Mouse (Mus musculus): Measurements from ENCODE around the gene Prkaca.

The Prkaca gene

DNA sequence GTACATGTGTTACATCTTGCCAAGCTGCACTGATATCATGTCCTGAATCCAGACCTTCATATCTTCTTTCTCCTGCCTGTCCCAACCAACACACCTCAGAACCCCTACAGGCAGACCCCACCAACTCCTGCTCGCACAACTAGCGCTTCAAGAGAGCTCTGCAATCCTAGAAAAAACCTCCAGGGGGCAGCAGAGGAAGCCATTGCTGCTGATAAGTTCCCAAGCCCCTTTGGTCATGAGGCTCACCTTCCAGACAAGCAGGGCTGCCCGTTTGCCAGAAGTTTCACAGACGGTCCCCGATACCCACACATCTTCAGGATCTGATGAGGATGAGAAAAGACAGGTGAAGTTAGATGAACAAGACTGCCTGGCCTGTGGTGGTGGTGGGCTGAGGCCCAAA, 66.3 kb downstream of the Prkaca start:
- peak; percentile 69 for DNase-seq (ENCODE audit: low spot score)

DNA sequence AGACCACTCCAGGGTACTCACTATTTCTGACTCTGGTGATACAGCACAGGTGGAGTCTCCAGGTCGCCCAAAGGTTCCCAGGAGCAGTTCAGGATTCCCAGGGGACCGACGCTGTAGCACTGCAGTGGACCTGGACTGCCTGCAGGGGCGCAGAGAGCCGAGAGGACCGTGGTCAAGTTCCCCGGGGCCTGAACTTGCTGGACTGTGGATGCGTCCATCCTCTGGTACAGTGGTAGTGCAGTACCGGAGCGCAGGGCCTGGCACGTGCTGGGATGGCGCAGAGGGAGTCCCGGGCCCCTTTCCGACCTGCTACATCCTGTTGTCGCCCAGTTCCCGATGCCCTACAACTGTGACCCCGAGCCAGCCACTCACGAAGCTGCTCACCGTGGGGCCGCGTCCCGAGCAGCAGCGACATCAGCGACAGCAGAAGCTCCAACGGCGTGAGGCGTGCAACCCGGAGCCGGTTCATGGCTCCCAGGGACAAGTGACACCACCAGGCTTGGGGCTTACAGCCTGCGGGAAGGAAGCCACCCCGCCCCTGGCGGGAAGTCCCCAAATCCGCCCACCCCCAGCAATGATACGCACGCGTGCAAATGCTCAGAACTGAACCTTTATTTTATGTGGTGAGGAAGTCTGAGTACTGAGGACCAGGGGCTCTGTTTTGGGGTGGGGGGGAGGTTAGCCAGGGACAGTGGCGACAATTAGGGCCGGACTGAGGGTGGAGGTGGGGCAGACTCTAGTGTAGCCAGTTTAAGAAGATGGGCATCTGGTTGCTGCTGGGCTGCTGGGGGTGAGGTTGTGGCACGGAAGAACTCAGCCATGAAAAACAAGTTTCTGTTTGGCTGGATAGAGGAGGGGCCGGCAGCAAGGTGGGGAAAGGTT, 69.5 kb downstream of the Prkaca start, which contains the start of gene Il27ra:
Gene Il27ra (minus strand): TSS at position 524 of the 882 bp plus-strand sequence.
- peak; percentile 55 for DNase-seq (ENCODE audit: low spot score)

DNA sequence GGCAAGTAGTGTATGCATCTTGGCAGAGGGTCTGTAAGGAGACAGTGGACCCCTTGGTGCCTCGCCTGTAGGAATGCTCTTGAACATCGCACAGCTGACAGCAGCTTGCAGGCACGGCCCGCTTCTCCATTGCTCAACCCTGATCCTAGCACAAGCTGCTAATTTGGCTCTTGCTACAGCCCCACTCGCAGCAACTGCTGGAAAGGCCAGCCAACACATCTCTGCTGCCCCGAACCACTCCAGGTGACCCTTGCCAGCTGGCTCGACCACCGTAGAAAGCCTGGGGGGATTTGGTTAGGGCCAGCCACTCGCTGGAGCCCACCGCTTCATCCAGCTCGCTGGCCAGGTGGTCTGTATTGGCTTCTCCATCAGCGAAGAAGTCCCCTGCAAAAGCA, 70.2 kb downstream of the Prkaca start:
- no peak for DNase-seq (ENCODE audit: low spot score)

DNA sequence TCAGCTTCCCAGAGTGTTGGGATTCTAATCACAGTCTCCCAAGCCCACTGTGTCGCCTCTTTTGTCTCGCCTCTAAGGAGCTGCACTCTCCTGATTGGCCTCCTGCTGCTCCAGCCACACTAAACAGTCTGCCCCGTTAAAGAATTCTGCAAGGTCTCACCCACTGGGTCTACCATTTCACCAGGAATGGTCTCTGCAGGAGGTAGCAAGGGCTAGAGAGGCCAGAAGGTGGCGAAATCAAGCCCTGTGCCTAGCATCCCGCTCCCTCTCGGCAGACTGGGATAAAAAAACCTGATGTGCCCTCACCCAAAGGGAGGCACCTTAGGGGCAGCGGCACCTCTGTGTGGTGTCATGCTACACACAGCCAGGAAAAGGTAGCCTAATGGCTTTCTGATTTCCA, 71.3 kb downstream of the Prkaca start:
- no peak for DNase-seq (ENCODE audit: low spot score)

DNA sequence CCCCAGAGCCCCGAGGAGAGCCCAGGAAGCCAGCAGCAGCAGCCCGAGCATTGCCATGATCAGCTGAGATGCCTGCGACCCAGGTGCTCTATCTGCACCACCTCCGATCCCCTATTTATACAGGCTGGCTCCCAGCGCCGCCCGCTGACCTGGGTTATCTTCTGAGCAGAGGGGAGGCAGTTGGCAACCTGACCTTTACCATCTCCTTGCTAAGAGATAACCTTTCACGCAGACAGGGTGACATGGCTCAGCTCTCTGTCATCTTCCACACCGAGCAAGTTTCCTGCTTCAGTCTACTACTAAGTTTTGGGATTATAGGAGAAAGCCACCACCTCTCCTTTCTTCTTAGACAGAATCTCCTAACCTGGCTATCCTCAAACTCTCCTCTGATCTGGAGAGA, 72.1 kb downstream of the Prkaca start, which contains the start of gene Rln3:
Gene Rln3 (minus strand): TSS at position 101 of the 400 bp plus-strand sequence.
- DNase-seq (ENCODE audit: low spot score): no peak

Data from ovary, postnatal 14 days (tissue).